Mouse (Mus musculus) bone marrow, adult 2 months (tissue): ENCODE data around the gene Fam241a.

Experiments
- CTCF ChIP-seq: fragments of 200-500 bp; IDR thresholded peaks from 2 replicates; pipeline ENCODE4 v1.5.1; 2011; ENCODE audit warnings: low read length, control low read depth; ENCODE audit not compliant: control insufficient read depth, insufficient read depth
- POLR2A ChIP-seq: fragments of 200-500 bp; IDR thresholded peaks from 2 replicates; pipeline ENCODE4 v1.6.1; 2011; ENCODE audit warnings: low read depth, mild to moderate bottlenecking, control low read depth, low read length, borderline replicate concordance; ENCODE audit not compliant: control insufficient read depth

- TF ChIP-seq POLR2A (no peak), CTCF (no peak)
Observed at GRCm38 (mm10) chr3:127852722-127853121, 43.4 kb downstream of the Fam241a start.
